ENCODE assay signal across 9 mouse cellular contexts in genomic region chr9:109000726-109001125, GRCm38 (mm10). TPM values are rescaled to one million over a fixed set of nuclear protein-coding genes. Genes with fewer than 3 reads are reported as not detected.
A peak's percentile ranks its signal among the peaks of the same experiment; 100 is the strongest.
DNase-seq lines count a peak whose midpoint lies in the region; ATAC-seq and TF ChIP-seq lines count a peak whose summit lies in the region.
"Had no signal": no experiment of that assay in that cellular context is flagged by ENCODE, and none has a peak within 500 bp of the region (broad histone marks: within the 10 kb centered on the region; RNA-seq: fewer than 3 reads in every experiment).

No protein-coding gene starts in this region.

- peaks cover 32% of the 10 kb centered on the region; the same call in 1 of the 2 replicates for H3K36me3 ChIP-seq in intestine, postnatal 0 days (ENCODE audit: control insufficient read depth, insufficient read depth)
- H3K36me3 ChIP-seq in liver, embryonic 16.5 days (ENCODE audit: control insufficient read depth, insufficient read depth): no peaks in the 10 kb centered on the region

- ATAC-seq in intestine, postnatal 0 days: no peak
- peak; percentile 31; the same call in 1 of the 2 replicates for ATAC-seq in liver, embryonic 16.5 days (ENCODE audit: low read depth)
- peak; percentile 84 for ATAC-seq in neutrophil, adult 5-6 weeks (ENCODE audit: extremely low read depth, insufficient number of reproducible peaks, low FRiP score, poor library complexity, severe bottlenecking)

- peak; percentile 99 for TF ChIP-seq CTCF in intestine, postnatal 0 days (IDR thresholded peaks at IDR 0.05; ENCODE audit: low read depth)

- no peak overlapping the region for H3K27ac ChIP-seq in intestine, postnatal 0 days (ENCODE audit: low read depth, low read length)
- no peak overlapping the region for H3K27ac ChIP-seq in liver, embryonic 16.5 days (ENCODE audit: low read length)

- peak; percentile 78 for DNase-seq in CD4-positive helper T cell, adult 2 months (ENCODE audit: low read depth, low spot score)
- DNase-seq in MN1 (ENCODE audit: low spot score): peak; percentile 65
- peak; percentile 55 for DNase-seq in cerebellum, adult 9-11 months
- peak; percentile 51 to 76 for DNase-seq in frontal cortex, postnatal 36 days (ENCODE audit: low spot score in 2 of 2)
- DNase-seq in thymus, postnatal 25 days: peak; percentile 65

- H3K27me3 ChIP-seq in intestine, postnatal 0 days (replicated peaks; ENCODE audit: control insufficient read depth, insufficient read depth, low read length): no peaks in the 10 kb centered on the region
- no peaks in the 10 kb centered on the region for H3K27me3 ChIP-seq in liver, embryonic 16.5 days (ENCODE audit: control insufficient read depth, insufficient read depth, low read depth, low read length)

- H3K4me1 ChIP-seq in intestine, postnatal 0 days (replicated peaks; ENCODE audit: control insufficient read depth, insufficient read depth, low read length): peaks cover 2% of the 10 kb centered on the region; the same call in 1 of the 2 replicates
- H3K4me1 ChIP-seq in liver, embryonic 16.5 days (ENCODE audit: control insufficient read depth, low read depth, low read length): peaks cover 4% of the 10 kb centered on the region

- H3K9ac ChIP-seq in intestine, postnatal 0 days (ENCODE audit: low read depth, low read length): no peak overlapping the region
- H3K9ac ChIP-seq in liver, embryonic 16.5 days (ENCODE audit: low read depth, low read length): no peak overlapping the region

- WGBS in intestine, postnatal 0 days: 11% methylated on average over 3 of the region's 3 CpGs
- WGBS in liver, embryonic 16.5 days (ENCODE audit: insufficient replicate concordance): 6% methylated on average over 3 of the region's 3 CpGs

- H3K4me2 ChIP-seq in intestine, postnatal 0 days (replicated peaks; ENCODE audit: low read depth): no peak overlapping the region
- H3K4me2 ChIP-seq in liver, embryonic 16.5 days (ENCODE audit: low read depth, low read length): no peak overlapping the region

- H3K9me3 ChIP-seq in intestine, postnatal 0 days (ENCODE audit: control insufficient read depth): no peaks in the 10 kb centered on the region
- no peaks in the 10 kb centered on the region for H3K9me3 ChIP-seq in liver, embryonic 16.5 days (replicated peaks; ENCODE audit: control insufficient read depth, low read length)

- no peak overlapping the region for H3K4me3 ChIP-seq in intestine, postnatal 0 days (ENCODE audit: low read depth, low read length)
- H3K4me3 ChIP-seq in liver, embryonic 16.5 days (ENCODE audit: low read depth, low read length): no peak overlapping the region

RNA-seq across cellular contexts. Expression of gene Pfkfb4, which starts 9.1 kb away (rescaled TPM):
- 43.1 and 48.3 TPM in 2 replicates for polyA plus RNA-seq in intestine, postnatal 0 days (2015; fragmentation: Nextera tagmentation; extraction: Ambion mirVana)
- 4.0 and 4.4 TPM in 2 replicates for polyA plus RNA-seq in liver, embryonic 16.5 days (2015; fragmentation: Nextera tagmentation; extraction: Ambion mirVana)
- 147 and 153 TPM in 2 replicates for total RNA-seq in neutrophil, adult 5-6 weeks (2017)

RNA-seq across cellular contexts. Expression of gene Ucn2, which starts 14.9 kb away (rescaled TPM):
- polyA plus RNA-seq in intestine, postnatal 0 days (2015; fragmentation: Nextera tagmentation; extraction: Ambion mirVana): not detected in 2 replicates
- not detected in 2 replicates for polyA plus RNA-seq in liver, embryonic 16.5 days (2015; fragmentation: Nextera tagmentation; extraction: Ambion mirVana)
- 0.49 TPM in 1 of 2 replicates, not detected in the other for total RNA-seq in neutrophil, adult 5-6 weeks (2017)
- polyA plus RNA-seq: heart, embryonic 16.5 days had no signal

RNA-seq across cellular contexts. Expression of gene Shisa5, which starts 37.6 kb away (rescaled TPM):
- polyA plus RNA-seq in intestine, postnatal 0 days (2015; fragmentation: Nextera tagmentation; extraction: Ambion mirVana): 303 and 311 TPM in 2 replicates
- 20.9 and 23.2 TPM in 2 replicates for polyA plus RNA-seq in liver, embryonic 16.5 days (2015; fragmentation: Nextera tagmentation; extraction: Ambion mirVana)
- total RNA-seq in neutrophil, adult 5-6 weeks (2017): 1,927 and 2,078 TPM in 2 replicates

RNA-seq across cellular contexts. Expression of gene Col7a1, which starts 47.3 kb away (rescaled TPM):
- 1.9 and 3.1 TPM in 2 replicates for polyA plus RNA-seq in intestine, postnatal 0 days (2015; fragmentation: Nextera tagmentation; extraction: Ambion mirVana)
- 0.19 and 0.46 TPM in 2 replicates for polyA plus RNA-seq in liver, embryonic 16.5 days (2015; fragmentation: Nextera tagmentation; extraction: Ambion mirVana)
- total RNA-seq in neutrophil, adult 5-6 weeks (2017): 2.0 and 2.3 TPM in 2 replicates

RNA-seq across cellular contexts. Expression of gene Trex1, which starts 58.8 kb away (rescaled TPM):
- 16.1 and 17.1 TPM in 2 replicates for polyA plus RNA-seq in intestine, postnatal 0 days (2015; fragmentation: Nextera tagmentation; extraction: Ambion mirVana)
- 7.4 and 8.8 TPM in 2 replicates for polyA plus RNA-seq in liver, embryonic 16.5 days (2015; fragmentation: Nextera tagmentation; extraction: Ambion mirVana)
- total RNA-seq in neutrophil, adult 5-6 weeks (2017): 28.9 and 29.1 TPM in 2 replicates

Comparison
In these comparisons a context has a peak if more than half of its experiments do, and no peak if none do; other contexts are left out.
1. RNA of gene Shisa5, which starts 37.6 kb away (polyA plus RNA-seq): 303 to 311 TPM in intestine, postnatal 0 days; 20.9 to 23.2 TPM in liver, embryonic 16.5 days; every median in the first group is over 10 times any median in the second.
2. Peak in every context shown above with its lines, with median percentiles within 50 percentile points of each other: DNase-seq.